ENCODE assay signal across 11 mouse cellular contexts in the genomic region with DNA sequence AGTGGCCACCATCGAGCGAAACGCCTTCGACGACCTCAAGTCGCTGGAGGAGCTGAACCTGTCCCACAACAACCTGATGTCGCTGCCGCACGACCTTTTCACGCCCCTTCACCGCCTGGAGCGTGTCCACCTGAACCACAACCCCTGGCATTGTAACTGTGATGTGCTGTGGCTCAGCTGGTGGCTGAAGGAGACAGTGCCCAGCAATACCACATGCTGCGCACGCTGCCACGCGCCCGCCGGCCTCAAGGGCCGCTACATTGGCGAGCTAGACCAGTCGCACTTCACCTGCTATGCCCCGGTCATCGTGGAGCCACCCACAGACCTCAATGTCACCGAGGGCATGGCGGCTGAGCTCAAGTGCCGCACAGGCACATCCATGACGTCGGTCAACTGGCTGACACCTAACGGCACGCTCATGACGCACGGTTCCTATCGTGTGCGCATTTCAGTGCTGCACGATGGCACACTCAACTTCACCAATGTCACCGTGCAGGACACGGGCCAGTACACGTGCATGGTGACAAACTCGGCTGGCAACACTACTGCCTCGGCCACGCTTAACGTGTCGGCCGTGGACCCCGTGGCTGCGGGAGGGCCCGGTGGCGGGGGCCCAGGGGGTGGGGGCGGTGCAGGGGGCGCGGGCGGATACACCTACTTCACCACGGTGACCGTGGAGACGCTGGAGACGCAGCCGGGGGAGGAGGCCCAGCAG. TPM values are rescaled to one million over a fixed set of nuclear protein-coding genes. Genes with fewer than 3 reads are reported as not detected.
DNase-seq lines count a peak whose midpoint lies in the region; ATAC-seq and TF ChIP-seq lines count a peak whose summit lies in the region.
"Had no signal": no experiment of that assay in that cellular context is flagged by ENCODE, and none has a peak within 500 bp of the region (broad histone marks: within the 10 kb centered on the region; RNA-seq: fewer than 3 reads in every experiment).

No protein-coding gene starts in this region.

- H3K9ac ChIP-seq in heart, adult 2 months (ENCODE audit: low read depth, low read length) = no peak overlapping the region
- H3K9ac ChIP-seq in embryonic facial prominence, embryonic 15.5 days = no peak overlapping the region
- H3K9ac ChIP-seq: hindbrain, embryonic 15.5 days had no signal

- ATAC-seq in G1E (ENCODE audit: extremely low read depth, insufficient number of reproducible peaks, low FRiP score, poor library complexity, severe bottlenecking) = no peak
- ATAC-seq in embryonic facial prominence, embryonic 15.5 days (ENCODE audit: insufficient number of reproducible peaks, low FRiP score, low TSS enrichment, low read depth) = no peak

- H3K27me3 ChIP-seq in heart, adult 2 months (ENCODE audit: control insufficient read depth, insufficient read depth, low read length) = peaks cover 3% of the 10 kb centered on the region; the same call in 1 of the 2 replicates
- peaks cover 28% of the 10 kb centered on the region; the same call in 1 of the 2 replicates for H3K27me3 ChIP-seq in G1E (ENCODE audit: insufficient read depth, low read length)
- H3K27me3 ChIP-seq in embryonic facial prominence, embryonic 15.5 days = peaks cover 54% of the 10 kb centered on the region
- H3K27me3 ChIP-seq: hindbrain, embryonic 15.5 days had no signal

- intact Hi-C loops in heart, adult 2 months (cut with DNase I) = no loop called here

- no peaks in the 10 kb centered on the region for H3K36me3 ChIP-seq in heart, adult 2 months (ENCODE audit: control insufficient read depth, insufficient read depth, low read length)
- H3K36me3 ChIP-seq in G1E (replicated peaks) = no peaks in the 10 kb centered on the region
- no peaks in the 10 kb centered on the region; the same call in 1 of the 2 replicates for H3K36me3 ChIP-seq in embryonic facial prominence, embryonic 15.5 days

- no peak overlapping the region for H3K4me2 ChIP-seq in embryonic facial prominence, embryonic 15.5 days (replicated peaks)
- H3K4me2 ChIP-seq: hindbrain, embryonic 15.5 days had no signal

- H3K79me2 ChIP-seq in heart, adult 2 months (replicated peaks; ENCODE audit: control insufficient read depth, insufficient read depth, low read length) = no peaks in the 10 kb centered on the region

- DNase-seq in heart, adult 11 months = peak; percentile 91
- no peak for DNase-seq in heart, adult 2 months
- peak; percentile 12 to 43 for DNase-seq in left cerebral cortex, adult 8-10 months (ENCODE audit: low spot score in 2 of 2)
- no peak for DNase-seq in left cerebral cortex, adult 18-20 months (ENCODE audit: low spot score in 2 of 2)
- DNase-seq in G1E (ENCODE audit: low spot score) = no peak
- DNase-seq in thymus, postnatal 25 days = no peak
- no peak for DNase-seq in spleen, adult 12 weeks (ENCODE audit: low spot score)

- no peak for TF ChIP-seq EP300 in heart, adult 2 months (IDR thresholded peaks at IDR 0.05; ENCODE audit: insufficient read depth, low read depth, low read length)

- no peak overlapping the region for H3K27ac ChIP-seq in heart, adult 2 months
- H3K27ac ChIP-seq in embryonic facial prominence, embryonic 15.5 days (replicated peaks) = no peak overlapping the region
- H3K27ac ChIP-seq: hindbrain, embryonic 15.5 days; stomach, postnatal 0 days had no signal

- TF ChIP-seq CTCF in heart, adult 2 months (IDR thresholded peaks at IDR 0.05) = no peak
- TF ChIP-seq CTCF in G1E (IDR thresholded peaks at IDR 0.05; ENCODE audit: low read depth, low read length) = no peak

- no peak overlapping the region for H3K4me3 ChIP-seq in heart, adult 2 months
- H3K4me3 ChIP-seq in G1E (ENCODE audit: low read depth, low read length) = peak overlapping the region; percentile 31
- H3K4me3 ChIP-seq in embryonic facial prominence, embryonic 15.5 days (replicated peaks) = peak overlapping the region; percentile 25; the same call in 1 of the 2 replicates
- H3K4me3 ChIP-seq: erythroblast, embryonic 14.5 days; hindbrain, embryonic 15.5 days had no signal

- 61% methylated on average over 57 of the region's 57 CpGs for WGBS in heart, adult 2 months
- 64% methylated on average over 57 of the region's 57 CpGs for WGBS in embryonic facial prominence, embryonic 15.5 days

- no peak for TF ChIP-seq POLR2A in heart, adult 2 months (IDR thresholded peaks at IDR 0.05; ENCODE audit: insufficient read depth, low read depth, low read length)

- peaks cover 12% of the 10 kb centered on the region; the same call in 1 of the 2 replicates for H3K9me3 ChIP-seq in G1E (replicated peaks)
- no peaks in the 10 kb centered on the region for H3K9me3 ChIP-seq in embryonic facial prominence, embryonic 15.5 days (replicated peaks)
- H3K9me3 ChIP-seq: hindbrain, embryonic 15.5 days had no signal

- no peaks in the 10 kb centered on the region for H3K4me1 ChIP-seq in heart, adult 2 months (ENCODE audit: control insufficient read depth, insufficient read depth, low read length)
- H3K4me1 ChIP-seq in G1E (ENCODE audit: insufficient read depth, low read depth, low read length) = peaks cover 11% of the 10 kb centered on the region
- peaks cover 7% of the 10 kb centered on the region; the same call in 1 of the 2 replicates for H3K4me1 ChIP-seq in embryonic facial prominence, embryonic 15.5 days

RNA-seq across cellular contexts. Expression of a gene that starts 3.5 kb away (rescaled TPM):
- 1 to 10 TPM; 1.3 to 1.5 TPM for total RNA-seq in heart, adult 2 months (2021)
- polyA plus RNA-seq in heart, adult 2 months (2012; rRNA removed) = 2.4 and 2.6 TPM in 2 replicates
- total RNA-seq in left cerebral cortex, adult 8-10 months (2022) = 1 to 10 TPM; 5.2 to 9.7 (median 6.4) TPM
- 1 to 10 TPM; 5.0 to 5.6 TPM for total RNA-seq in left cerebral cortex, adult 18-20 months (2021)
- not detected in 2 replicates for total RNA-seq in G1E (2014; fragmentation: Nextera tagmentation)
- not detected in 2 replicates for total RNA-seq in G1E (2017)
- not detected in 2 replicates for polyA plus RNA-seq in G1E (2012)
- 0.20 and 0.81 TPM in 2 replicates for polyA plus RNA-seq in embryonic facial prominence, embryonic 15.5 days (2015; fragmentation: Nextera tagmentation; extraction: Ambion mirVana)

RNA-seq across cellular contexts. Expression of a gene that starts 6.1 kb away (rescaled TPM):
- 100 to 1,000 TPM; 139 to 147 TPM for total RNA-seq in heart, adult 2 months (2021)
- 211 and 242 TPM in 2 replicates for polyA plus RNA-seq in heart, adult 2 months (2012; rRNA removed)
- 10 to 100 TPM; 84.0 to 90.6 (median 87.5) TPM for total RNA-seq in left cerebral cortex, adult 8-10 months (2022)
- total RNA-seq in left cerebral cortex, adult 18-20 months (2021) = 10 to 100 TPM; 76.7 to 77.9 TPM
- 48.5 and 55.0 TPM in 2 replicates for total RNA-seq in G1E (2014; fragmentation: Nextera tagmentation)
- 22.1 and 27.2 TPM in 2 replicates for total RNA-seq in G1E (2017)
- 162 and 230 TPM in 2 replicates for polyA plus RNA-seq in G1E (2012)
- polyA plus RNA-seq in embryonic facial prominence, embryonic 15.5 days (2015; fragmentation: Nextera tagmentation; extraction: Ambion mirVana) = 121 and 124 TPM in 2 replicates

RNA-seq across cellular contexts. Expression of a gene that starts 32.8 kb away (rescaled TPM):
- 10 to 100 TPM; 30.1 to 34.1 TPM for total RNA-seq in heart, adult 2 months (2021)
- polyA plus RNA-seq in heart, adult 2 months (2012; rRNA removed) = 33.2 and 36.2 TPM in 2 replicates
- 100 to 1,000 TPM; 272 to 301 (median 284) TPM for total RNA-seq in left cerebral cortex, adult 8-10 months (2022)
- 100 to 1,000 TPM; 284 to 289 TPM for total RNA-seq in left cerebral cortex, adult 18-20 months (2021)
- total RNA-seq in G1E (2014; fragmentation: Nextera tagmentation) (not detected in 2 replicates), G1E (2017) (0.05 TPM in 1 of 2 replicates, not detected in the other)
- not detected in 2 replicates for polyA plus RNA-seq in G1E (2012)
- 1.3 TPM in 2 replicates for polyA plus RNA-seq in embryonic facial prominence, embryonic 15.5 days (2015; fragmentation: Nextera tagmentation; extraction: Ambion mirVana)
- polyA plus RNA-seq: erythroblast, embryonic 14.5 days had no signal

RNA-seq across cellular contexts. Expression of a gene that starts 34.7 kb away (rescaled TPM):
- 10 to 100 TPM; 86.1 to 87.6 TPM for total RNA-seq in heart, adult 2 months (2021)
- polyA plus RNA-seq in heart, adult 2 months (2012; rRNA removed) = 152 and 180 TPM in 2 replicates
- 100 to 1,000 TPM; 186 to 208 (median 193) TPM for total RNA-seq in left cerebral cortex, adult 8-10 months (2022)
- total RNA-seq in left cerebral cortex, adult 18-20 months (2021) = 100 to 1,000 TPM; 206 to 210 TPM
- total RNA-seq in G1E (2014; fragmentation: Nextera tagmentation) (33.3 and 33.7 TPM in 2 replicates), G1E (2017) (18.5 and 19.0 TPM in 2 replicates)
- 147 and 166 TPM in 2 replicates for polyA plus RNA-seq in G1E (2012)
- polyA plus RNA-seq in embryonic facial prominence, embryonic 15.5 days (2015; fragmentation: Nextera tagmentation; extraction: Ambion mirVana) = 140 and 149 TPM in 2 replicates

RNA-seq across cellular contexts. Expression of a gene that starts 34.7 kb away (rescaled TPM):
- 1 to 10 TPM; 2.6 to 3.3 TPM for total RNA-seq in heart, adult 2 months (2021)
- polyA plus RNA-seq in heart, adult 2 months (2012; rRNA removed) = 4.1 and 6.4 TPM in 2 replicates
- total RNA-seq in left cerebral cortex, adult 8-10 months (2022) = 10 to 100 TPM; 19.7 to 22.5 (median 20.8) TPM
- total RNA-seq in left cerebral cortex, adult 18-20 months (2021) = 10 to 100 TPM; 15.1 to 15.5 TPM
- 6.8 and 12.7 TPM in 2 replicates for total RNA-seq in G1E (2014; fragmentation: Nextera tagmentation)
- 1.3 and 5.5 TPM in 2 replicates for total RNA-seq in G1E (2017)
- polyA plus RNA-seq in G1E (2012) = 6.9 and 7.4 TPM in 2 replicates
- 12.0 and 14.7 TPM in 2 replicates for polyA plus RNA-seq in embryonic facial prominence, embryonic 15.5 days (2015; fragmentation: Nextera tagmentation; extraction: Ambion mirVana)

Comparison
In these comparisons a context has a peak if more than half of its experiments do, and no peak if none do; other contexts are left out.
1. DNase-seq: peak in heart, adult 11 months (single experiment) and left cerebral cortex, adult 8-10 months (2 of 2); none in heart, adult 2 months (0 of 2), left cerebral cortex, adult 18-20 months (0 of 2), G1E (single experiment), thymus, postnatal 25 days (single experiment) and spleen, adult 12 weeks (single experiment).
2. RNA of a gene that starts 32.8 kb away (total RNA-seq): 272 to 301 TPM in left cerebral cortex, adult 8-10 months, 284 to 289 TPM in left cerebral cortex, adult 18-20 months and 30.1 to 34.1 TPM in heart, adult 2 months; 0.05 TPM in G1E; every median in the first group is over 10 times any median in the second.